Mouse (Mus musculus) limb, embryonic 12.5 days (tissue): ENCODE measurements around the gene Rhou. TPM values are rescaled to one million over a fixed set of nuclear protein-coding genes. Genes with fewer than 3 reads are reported as not detected.

ENCODE experiments used
- ATAC-seq: fragments of 200-750 bp; cut with Nextera tagmentation; 2 replicates; pipeline ENCODE4 v1.8.0; 2017; ENCODE audit warnings: low read depth, moderate TSS enrichment; ENCODE audit not compliant: insufficient number of reproducible peaks, insufficient read depth, low FRiP score, low TSS enrichment
- H3K27ac ChIP-seq: fragments of 300-500 bp; sonication (generic); 2 replicates; pipeline ENCODE4 v1.5.1; 2016; ENCODE audit warnings: mild to moderate bottlenecking, moderate library complexity
- H3K27me3 ChIP-seq: fragments of 300-500 bp; sonication (generic); 2 replicates; pipeline ENCODE4 v1.6.1; 2016; ENCODE audit warnings: mild to moderate bottlenecking, moderate library complexity
- H3K36me3 ChIP-seq: fragments of 300-500 bp; sonication (generic); 2 replicates; pipeline ENCODE4 v1.6.1; 2016; ENCODE audit warnings: mild to moderate bottlenecking, moderate library complexity
- H3K4me1 ChIP-seq: fragments of 300-500 bp; sonication (generic); replicated peaks from 2 replicates; pipeline ENCODE4 v1.6.1; 2016
- H3K4me2 ChIP-seq: fragments of 300-500 bp; sonication (generic); 2 replicates; pipeline ENCODE4 v1.6.1; 2016; ENCODE audit warnings: mild to moderate bottlenecking, moderate library complexity
- H3K4me3 ChIP-seq: fragments of 300-500 bp; sonication (generic); replicated peaks from 2 replicates; pipeline ENCODE4 v1.5.1; 2016; ENCODE audit warnings: mild to moderate bottlenecking
- H3K9ac ChIP-seq: fragments of 300-500 bp; sonication (generic); replicated peaks from 2 replicates; pipeline ENCODE4 v1.6.1; 2016; ENCODE audit warnings: mild to moderate bottlenecking, moderate library complexity
- H3K9me3 ChIP-seq: fragments of 300-500 bp; sonication (generic); 2 replicates; pipeline ENCODE4 v1.6.1; 2016; ENCODE audit warnings: mild to moderate bottlenecking, moderate library complexity
- WGBS: fragments of 180-500 bp; shearing (Covaris S2); methylation state at CpG from one replicate; pipeline ENCODE4 v1.1.7; 2016; 5-methylcytosine and 5-hydroxymethylcytosine counted together
- polyA plus RNA-seq: library from polyadenylated mRNA; unstranded; fragments of >200 nt; fragmentation: Nextera tagmentation; extraction: Ambion mirVana; gene quantifications from 2 replicates; pipeline ENCODE4 v1.2.1, GENCODE M21; 2016

Gene Rhou
- polyA plus RNA-seq, 1 experiment from 2014 or later = 8.9 TPM

- Histone ChIP-seq H3K9ac (no peak overlapping the region), H3K27ac (no peak overlapping the region), H3K4me1 (peaks cover 12% of the 10 kb centered on the region; the same call in 1 of the 2 replicates), H3K9me3 (no peaks in the 10 kb centered on the region), H3K4me3 (no peak overlapping the region), H3K27me3 (no peaks in the 10 kb centered on the region), H3K4me2 (no peak overlapping the region), H3K36me3 (no peaks in the 10 kb centered on the region)
- WGBS = 62% methylated on average over 7 of the region's 7 CpGs
- no peak for ATAC-seq
Measured at GRCm38 (mm10) chr8:123670766-123671165, 17.0 kb downstream of the Rhou start.

GRCm38 (mm10) chr8:123671454-123671853 lies 17.7 kb downstream of the Rhou start:
- ATAC-seq = no peak
- no peaks in the 10 kb centered on the region for H3K9me3 ChIP-seq
- no peak overlapping the region for H3K9ac ChIP-seq
- H3K4me1 ChIP-seq = peaks cover 13% of the 10 kb centered on the region; the same call in 1 of the 2 replicates
- no peak overlapping the region for H3K4me2 ChIP-seq
- no peak overlapping the region for H3K27ac ChIP-seq
- H3K4me3 ChIP-seq = no peak overlapping the region
- H3K36me3 ChIP-seq = no peaks in the 10 kb centered on the region
- 58% methylated on average over 7 of the region's 7 CpGs for WGBS
- H3K27me3 ChIP-seq = no peaks in the 10 kb centered on the region

DNA sequence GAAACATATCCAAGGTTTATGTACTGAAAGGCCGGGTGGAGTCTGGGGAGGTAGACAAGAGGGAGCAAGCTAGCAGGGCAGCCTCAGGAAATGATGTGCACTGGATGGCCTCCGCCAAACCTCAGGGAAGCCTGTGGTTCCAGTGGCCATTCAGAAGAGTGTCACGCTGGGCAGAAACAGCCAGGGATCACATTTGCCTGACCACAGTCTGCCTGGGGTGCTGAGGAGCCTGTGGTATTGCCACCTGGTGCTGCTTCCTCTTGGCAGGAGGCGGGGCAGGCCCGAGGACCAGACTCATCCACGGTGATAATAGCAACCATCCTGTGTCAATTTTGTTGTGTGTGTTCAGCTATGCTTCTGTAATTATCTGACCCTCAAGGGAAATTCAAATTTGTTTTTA lies 18.9 kb downstream of the Rhou start:
- Histone ChIP-seq H3K4me1 (peaks cover 13% of the 10 kb centered on the region; the same call in 1 of the 2 replicates), H3K27ac (no peak overlapping the region), H3K4me2 (no peak overlapping the region), H3K27me3 (no peaks in the 10 kb centered on the region), H3K36me3 (no peaks in the 10 kb centered on the region), H3K9me3 (no peaks in the 10 kb centered on the region), H3K4me3 (no peak overlapping the region), H3K9ac (no peak overlapping the region)
- ATAC-seq = no peak
- WGBS = 76% methylated on average over 6 of the region's 6 CpGs

DNA sequence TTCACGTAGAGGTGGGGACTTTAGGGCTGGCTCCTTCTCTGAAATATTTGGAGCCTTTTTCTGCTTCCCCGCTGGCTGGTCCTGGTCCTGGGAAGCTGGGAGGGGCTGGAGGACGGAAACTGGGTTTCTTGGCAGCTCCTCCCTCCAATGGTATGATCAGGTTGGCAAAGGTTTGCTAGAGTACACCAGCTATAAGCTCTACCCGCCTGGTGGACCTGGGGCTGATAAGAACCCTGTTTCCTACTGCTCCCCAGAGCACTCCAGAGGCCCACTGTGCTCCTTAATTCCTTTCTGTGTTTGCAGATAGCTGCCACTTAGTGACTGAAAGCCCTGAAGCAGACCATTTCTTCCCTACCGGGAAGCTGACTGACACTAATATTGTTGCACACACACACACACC lies 21.9 kb downstream of the Rhou start:
- H3K9ac ChIP-seq = no peak overlapping the region
- H3K36me3 ChIP-seq = no peaks in the 10 kb centered on the region
- no peak overlapping the region for H3K4me3 ChIP-seq
- no peak for ATAC-seq
- H3K27me3 ChIP-seq = no peaks in the 10 kb centered on the region
- H3K27ac ChIP-seq = 0 out of 2 replicates have a peak overlapping the region, but pooled peaks have one; percentile 17
- H3K4me1 ChIP-seq = peaks cover 8% of the 10 kb centered on the region; the same call in 1 of the 2 replicates
- WGBS = 53% methylated on average over 5 of the region's 5 CpGs
- H3K4me2 ChIP-seq = no peak overlapping the region
- no peaks in the 10 kb centered on the region for H3K9me3 ChIP-seq

DNA sequence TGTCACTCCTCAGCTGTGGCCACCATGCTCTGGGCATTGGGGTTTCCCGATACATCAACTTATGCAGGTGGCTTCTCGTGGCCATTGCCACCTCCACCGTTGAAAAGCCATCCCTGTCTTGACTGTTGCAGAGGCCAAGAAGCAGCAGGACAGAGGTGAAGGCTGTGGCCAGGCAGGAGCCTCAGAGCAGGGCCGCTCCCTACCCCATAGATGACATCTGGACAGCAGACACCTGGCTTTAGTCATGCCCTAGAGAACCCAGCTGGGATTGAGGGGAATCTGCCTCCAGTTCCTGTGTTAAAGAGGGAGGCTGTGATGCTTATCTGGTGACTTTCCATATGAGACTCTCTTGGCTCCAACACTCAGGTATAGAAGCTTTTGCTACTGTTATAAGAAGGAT lies 24.7 kb downstream of the Rhou start:
- H3K4me3 ChIP-seq = no peak overlapping the region
- H3K36me3 ChIP-seq = no peaks in the 10 kb centered on the region
- no peak overlapping the region for H3K4me2 ChIP-seq
- no peak overlapping the region for H3K9ac ChIP-seq
- H3K9me3 ChIP-seq = no peaks in the 10 kb centered on the region
- ATAC-seq = no peak
- H3K27ac ChIP-seq = no peak overlapping the region
- no peaks in the 10 kb centered on the region; the same call in 1 of the 2 replicates for H3K27me3 ChIP-seq
- H3K4me1 ChIP-seq = peaks cover 11% of the 10 kb centered on the region; the same call in 1 of the 2 replicates
- 80% methylated on average over 4 of the region's 4 CpGs for WGBS

- Histone ChIP-seq H3K4me3 (peak overlapping the region; percentile 15; the same call in 1 of the 2 replicates), H3K4me2 (peak overlapping the region; percentile 28), H3K27ac (no peak overlapping the region), H3K9ac (no peak overlapping the region), H3K27me3 (peaks cover 2% of the 10 kb centered on the region; the same call in 1 of the 2 replicates), H3K36me3 (no peaks in the 10 kb centered on the region), H3K9me3 (no peaks in the 10 kb centered on the region), H3K4me1 (peaks cover 3% of the 10 kb centered on the region; the same call in 1 of the 2 replicates)
- peak; percentile 63; the same call in 1 of the 2 replicates for ATAC-seq
- WGBS = 19% methylated on average over 18 of the region's 18 CpGs
Measured at GRCm38 (mm10) chr8:123682073-123682761, 28.5 kb downstream of the Rhou start.

DNA sequence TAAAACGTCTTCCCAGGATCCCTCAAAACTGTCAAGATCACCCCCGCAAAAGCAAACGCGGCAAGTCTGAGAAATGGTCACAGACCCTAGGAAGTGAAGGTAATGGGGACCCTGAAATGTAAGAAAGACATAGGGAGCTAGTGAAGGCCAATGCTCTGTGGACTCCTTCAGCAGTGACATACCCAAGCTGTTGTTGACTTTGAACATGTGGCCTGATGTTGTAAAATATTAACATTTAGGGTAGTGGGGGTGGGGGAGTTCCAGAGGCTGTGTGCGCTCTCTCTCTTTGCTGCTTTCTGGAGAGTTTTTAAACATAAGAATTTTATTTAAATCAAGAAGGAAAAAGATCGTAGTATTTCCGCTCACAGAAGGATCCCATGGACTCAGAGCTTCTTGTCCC lies 29.6 kb downstream of the Rhou start:
- H3K4me1 ChIP-seq = peaks cover 3% of the 10 kb centered on the region; the same call in 1 of the 2 replicates
- no peak overlapping the region for H3K27ac ChIP-seq
- no peak for ATAC-seq
- H3K36me3 ChIP-seq = no peaks in the 10 kb centered on the region
- H3K4me3 ChIP-seq = no peak overlapping the region
- H3K27me3 ChIP-seq = peaks cover 4% of the 10 kb centered on the region; the same call in 1 of the 2 replicates
- no peak overlapping the region for H3K9ac ChIP-seq
- H3K4me2 ChIP-seq = 0 out of 2 replicates have a peak overlapping the region, but pooled peaks have one; percentile 28
- WGBS = 54% methylated on average over 7 of the region's 7 CpGs
- H3K9me3 ChIP-seq = no peaks in the 10 kb centered on the region

DNA sequence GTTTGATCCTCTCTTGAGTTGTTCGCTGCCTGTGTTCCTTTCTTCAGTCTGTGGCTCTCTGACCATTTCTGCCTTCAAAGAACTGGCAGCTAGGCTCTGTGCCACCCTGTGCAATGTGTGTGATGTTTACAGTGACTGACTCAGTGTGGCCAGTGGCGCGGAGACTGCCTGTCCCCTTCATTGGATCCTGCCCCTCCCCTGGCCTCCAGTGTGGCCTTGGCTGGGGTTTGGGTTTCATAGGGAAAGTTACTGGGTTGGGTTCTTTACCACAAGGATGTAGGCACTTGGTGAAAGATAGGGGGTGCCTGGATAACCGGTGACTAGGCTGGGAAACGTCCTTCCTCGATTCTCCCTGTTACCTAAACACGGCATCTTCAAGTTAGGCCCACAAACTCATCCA lies 31.1 kb downstream of the Rhou start:
- 78% methylated on average over 7 of the region's 7 CpGs for WGBS

DNA sequence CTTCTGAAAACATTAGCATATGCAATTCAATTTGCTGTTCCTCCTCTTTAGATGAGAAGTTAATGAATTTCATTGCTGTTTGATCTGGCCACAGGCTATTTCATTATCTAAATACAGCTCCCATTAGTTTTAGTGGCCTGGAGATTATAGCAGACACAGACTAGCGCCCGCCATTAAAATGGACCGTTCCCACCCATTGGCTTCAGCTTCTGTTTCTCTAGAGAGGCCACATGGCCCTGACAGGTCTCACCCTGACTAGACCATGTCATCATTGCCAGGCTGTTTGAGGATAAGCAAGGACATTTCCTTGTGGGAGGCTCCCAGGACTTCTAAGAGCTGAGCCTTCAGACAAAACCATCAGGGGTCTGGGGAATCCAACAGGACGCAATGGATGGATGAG lies 31.7 kb downstream of the Rhou start:
- H3K4me3 ChIP-seq = no peak overlapping the region
- H3K4me2 ChIP-seq = no peak overlapping the region
- no peaks in the 10 kb centered on the region for H3K36me3 ChIP-seq
- no peak overlapping the region for H3K27ac ChIP-seq
- 42% methylated on average over 4 of the region's 4 CpGs for WGBS
- no peak overlapping the region for H3K9ac ChIP-seq
- peaks cover 4% of the 10 kb centered on the region; the same call in 1 of the 2 replicates for H3K27me3 ChIP-seq
- no peaks in the 10 kb centered on the region for H3K9me3 ChIP-seq
- H3K4me1 ChIP-seq = peaks cover 3% of the 10 kb centered on the region; the same call in 1 of the 2 replicates
- no peak for ATAC-seq

More for the DNA sequence above, 31.1 kb downstream of the Rhou start:
- Histone ChIP-seq H3K36me3 (no peaks in the 10 kb centered on the region), H3K4me2 (no peak overlapping the region), H3K27me3 (peaks cover 4% of the 10 kb centered on the region; the same call in 1 of the 2 replicates), H3K9me3 (no peaks in the 10 kb centered on the region), H3K9ac (no peak overlapping the region), H3K4me3 (no peak overlapping the region), H3K4me1 (peaks cover 3% of the 10 kb centered on the region; the same call in 1 of the 2 replicates), H3K27ac (no peak overlapping the region)
- no peak for ATAC-seq

DNA sequence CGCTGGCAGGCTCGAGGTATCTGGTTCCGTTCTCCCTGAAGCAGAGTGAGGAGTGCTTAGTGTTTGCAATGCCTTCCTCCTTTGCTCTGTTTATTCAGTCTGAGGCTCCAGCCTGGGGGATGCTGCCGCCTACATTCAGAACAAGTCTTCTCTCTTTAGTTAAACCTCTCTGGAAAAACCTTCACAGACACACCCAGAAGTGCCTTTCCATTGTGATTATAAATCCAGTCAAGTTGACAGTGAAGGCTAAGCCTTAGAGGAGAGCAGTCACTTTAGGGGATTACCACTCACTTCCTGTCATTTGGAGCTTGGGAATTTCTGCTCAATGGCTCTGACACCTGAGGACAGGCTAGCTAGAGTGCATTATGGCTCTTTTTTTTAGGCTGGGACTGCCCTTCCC lies 34.1 kb downstream of the Rhou start:
- no peak for ATAC-seq
- WGBS = 38% methylated on average over 4 of the region's 4 CpGs

GRCm38 (mm10) chr8:123692165-123692962 lies 38.6 kb downstream of the Rhou start:
- Histone ChIP-seq H3K4me2 (no peak overlapping the region), H3K27me3 (peaks cover 6% of the 10 kb centered on the region), H3K27ac (no peak overlapping the region), H3K9me3 (no peaks in the 10 kb centered on the region), H3K4me1 (peaks cover 2% of the 10 kb centered on the region; the same call in 1 of the 2 replicates), H3K36me3 (no peaks in the 10 kb centered on the region), H3K4me3 (no peak overlapping the region), H3K9ac (no peak overlapping the region)
- no peak for ATAC-seq
- 87% methylated on average over 10 of the region's 10 CpGs for WGBS

More for the DNA sequence above, 34.1 kb downstream of the Rhou start:
- Histone ChIP-seq H3K9me3 (no peaks in the 10 kb centered on the region), H3K36me3 (no peaks in the 10 kb centered on the region), H3K4me2 (no peak overlapping the region), H3K9ac (no peak overlapping the region), H3K4me1 (no peaks in the 10 kb centered on the region), H3K27me3 (peaks cover 4% of the 10 kb centered on the region; the same call in 1 of the 2 replicates), H3K27ac (no peak overlapping the region), H3K4me3 (no peak overlapping the region)
